Mouse (Mus musculus) G1E (cell line): ENCODE data around the gene Mxd4.

Source experiments
- CTCF ChIP-seq: IDR thresholded peaks from 2 replicates; pipeline ENCODE4 v1.5.1; 2012; ENCODE audit warnings: low read depth, low read length, inconsistent platforms, mixed read lengths
- GATA1 ChIP-seq: IDR thresholded peaks from 2 replicates; pipeline ENCODE4 v1.6.1; 2012; ENCODE audit warnings: borderline replicate concordance, low read length, inconsistent platforms, mixed read lengths
- POLR2AphosphoS5 ChIP-seq: IDR thresholded peaks from 2 replicates; pipeline ENCODE4 v1.6.1; 2012; ENCODE audit warnings: low read depth, low read length, inconsistent platforms; ENCODE audit not compliant: insufficient replicate concordance
- TAL1 ChIP-seq: conservative IDR thresholded peaks from 2 replicates; pipeline ENCODE4 v1.6.1; 2012; ENCODE audit warnings: low read depth, low read length, inconsistent platforms, mixed read lengths

DNA sequence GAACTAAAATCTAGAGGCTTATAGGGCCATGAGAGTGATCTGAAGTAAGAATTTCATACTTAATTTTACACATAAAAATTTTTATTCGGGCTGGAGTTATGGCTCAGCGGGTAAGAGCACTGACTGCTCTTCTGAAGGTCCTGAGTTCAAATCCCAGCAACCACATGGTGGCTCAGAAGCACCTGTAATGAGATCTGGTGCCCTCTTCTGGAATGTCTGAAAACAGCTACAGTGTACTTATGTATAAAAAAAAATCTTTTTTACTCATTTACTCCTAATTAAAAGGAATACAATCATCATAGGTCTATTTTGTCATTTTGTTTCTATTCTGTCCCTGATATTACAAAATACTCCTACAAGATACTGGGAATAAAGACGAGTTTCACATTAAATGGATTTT, 40.0 kb downstream of the Mxd4 start:
- TF ChIP-seq TAL1 (no peak), POLR2AphosphoS5 (no peak), CTCF (no peak), GATA1 (no peak)
